Mouse (Mus musculus): ENCODE measurements at regions not wholly inside any gene's neighbourhood (a gene's known extent, or its start where the extent isn't known, plus 50 kb on each side); places are given as distances from the start of the nearest gene placed in this dataset.

DNA sequence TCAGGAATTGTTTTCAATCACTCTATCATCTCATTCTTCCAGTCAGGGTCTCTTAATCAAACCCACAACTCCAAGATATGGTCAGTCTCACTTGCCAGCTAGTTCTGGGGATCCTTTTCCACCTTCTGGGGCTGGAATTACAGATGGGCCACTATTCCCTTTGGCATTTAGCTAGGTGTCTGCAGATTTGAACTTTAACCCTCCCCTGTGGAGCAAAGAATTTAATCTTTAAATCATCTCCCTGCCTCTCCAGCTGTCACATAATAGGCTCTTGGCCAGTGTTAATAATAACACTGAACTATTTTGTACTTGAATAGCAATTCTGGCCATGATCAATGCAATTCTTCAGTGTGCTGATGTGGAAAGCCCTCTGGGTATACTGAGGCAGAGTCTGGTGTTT, 435.0 kb upstream of the Tmem132c start:
- TF ChIP-seq POLR2A (IDR thresholded peaks at IDR 0.05; ENCODE audit: borderline replicate concordance, control insufficient read depth, low read depth, low read length) (no peak), CTCF (IDR thresholded peaks at IDR 0.05; ENCODE audit: control insufficient read depth, insufficient read depth, low read length) (no peak)

Measured in bone marrow, adult 2 months (tissue).